Mouse (Mus musculus): ENCODE data around the gene Slc25a48. TPM values are rescaled to one million over a fixed set of nuclear protein-coding genes. Genes with fewer than 3 reads are reported as not detected.

Gene Slc25a48
- polyA plus RNA-seq, 1 experiment from 2014 or later, result 0.05 TPM

DNA sequence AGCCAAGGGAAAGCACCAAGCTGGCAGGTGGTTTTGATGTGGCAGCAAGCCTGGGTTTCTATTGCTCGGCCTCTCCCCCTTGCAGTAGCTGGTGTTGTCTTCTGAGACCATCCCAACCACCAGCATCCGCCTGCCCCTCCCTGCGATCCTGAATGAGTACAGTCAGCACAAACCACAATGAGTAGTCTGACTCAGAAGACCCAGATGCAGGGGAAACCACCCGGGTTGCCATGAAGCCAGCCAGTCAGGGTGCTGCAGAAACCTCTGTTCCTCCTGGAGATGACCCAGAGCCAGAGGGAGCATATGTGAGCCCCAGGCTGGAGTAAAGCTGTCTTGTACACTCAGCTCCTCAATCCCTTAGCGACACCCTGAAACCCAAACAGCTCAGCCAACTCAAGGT is 38.6 kb downstream of the Slc25a48 start:
- Histone ChIP-seq H3K27me3 (replicated peaks; ENCODE audit: control insufficient read depth, insufficient read depth, low read length) (no peaks in the 10 kb centered on the region), H3K4me3 (ENCODE audit: low read depth, low read length) (no peak overlapping the region), H3K36me3 (ENCODE audit: control insufficient read depth, insufficient read depth, low read length) (no peaks in the 10 kb centered on the region), H3K9ac (ENCODE audit: low read length) (no peak overlapping the region), H3K9me3 (ENCODE audit: control insufficient read depth, low read length) (no peaks in the 10 kb centered on the region), H3K4me2 (ENCODE audit: low read length) (no peak overlapping the region), H3K27ac (ENCODE audit: low read depth) (no peak overlapping the region), H3K4me1 (replicated peaks; ENCODE audit: control insufficient read depth, insufficient read depth, low read length) (no peaks in the 10 kb centered on the region)
- WGBS, result 62% methylated on average over 5 of the region's 5 CpGs
- DNase-seq (ENCODE audit: low spot score), result peak; percentile 48
- ATAC-seq (replicated peaks; ENCODE audit: low FRiP score, low TSS enrichment, low read depth), result no peak

DNA sequence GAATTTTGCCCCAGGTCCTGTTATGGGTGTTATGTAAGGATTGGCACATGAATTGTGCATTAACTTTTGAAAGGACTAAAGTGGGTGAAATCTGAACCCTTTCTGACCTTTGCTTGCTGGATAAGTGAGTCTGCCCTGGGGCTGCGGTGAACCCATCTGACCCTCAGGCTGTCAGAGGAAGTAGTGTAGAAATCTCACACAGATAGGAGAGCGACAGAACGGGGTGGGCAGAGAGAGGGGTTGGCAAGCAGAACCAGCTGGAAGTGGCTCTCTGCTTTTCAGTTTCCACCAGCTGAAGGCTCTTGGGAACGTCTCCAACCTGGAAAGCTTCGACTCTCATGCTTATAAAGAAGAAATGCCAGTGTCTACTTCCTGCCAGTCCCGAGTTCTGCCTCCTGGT is 39.1 kb downstream of the Slc25a48 start:
- H3K4me2 ChIP-seq (ENCODE audit: low read length), result no peak overlapping the region
- WGBS, result 34% methylated on average over 6 of the region's 6 CpGs
- DNase-seq (ENCODE audit: low spot score) (peak; percentile 49), ATAC-seq (replicated peaks; ENCODE audit: low FRiP score, low TSS enrichment, low read depth) (no peak)
- no peaks in the 10 kb centered on the region for H3K27me3 ChIP-seq (replicated peaks; ENCODE audit: control insufficient read depth, insufficient read depth, low read length)
- no peak overlapping the region for H3K4me3 ChIP-seq (ENCODE audit: low read depth, low read length)
- no peaks in the 10 kb centered on the region for H3K9me3 ChIP-seq (ENCODE audit: control insufficient read depth, low read length)
- H3K27ac ChIP-seq (ENCODE audit: low read depth), result no peak overlapping the region
- no peak overlapping the region for H3K9ac ChIP-seq (ENCODE audit: low read length)
- H3K4me1 ChIP-seq (replicated peaks; ENCODE audit: control insufficient read depth, insufficient read depth, low read length), result no peaks in the 10 kb centered on the region
- no peaks in the 10 kb centered on the region for H3K36me3 ChIP-seq (ENCODE audit: control insufficient read depth, insufficient read depth, low read length)

DNA sequence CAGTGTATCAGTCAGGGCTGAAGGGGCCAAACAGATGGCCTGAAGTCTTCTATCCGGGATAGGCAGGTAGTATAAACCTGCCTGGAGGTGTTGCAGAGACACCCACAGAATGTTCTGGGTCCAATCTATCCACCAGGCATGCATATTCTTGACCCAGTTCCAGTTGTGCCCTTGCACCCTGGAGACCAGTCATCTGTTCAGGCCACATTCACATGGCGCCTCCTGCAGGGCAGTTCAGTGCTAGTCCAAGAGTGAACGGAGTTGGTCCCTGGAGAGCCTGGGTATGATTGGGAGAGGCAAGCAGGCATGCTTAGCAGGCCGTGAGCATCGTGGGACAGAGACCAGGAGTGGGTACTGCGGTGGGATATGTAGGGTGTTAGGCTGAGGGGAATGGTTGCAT is 39.9 kb downstream of the Slc25a48 start:
- Histone ChIP-seq H3K4me2 (ENCODE audit: low read length) (no peak overlapping the region), H3K4me1 (replicated peaks; ENCODE audit: control insufficient read depth, insufficient read depth, low read length) (no peaks in the 10 kb centered on the region), H3K36me3 (ENCODE audit: control insufficient read depth, insufficient read depth, low read length) (no peaks in the 10 kb centered on the region), H3K27ac (ENCODE audit: low read depth) (no peak overlapping the region), H3K4me3 (ENCODE audit: low read depth, low read length) (no peak overlapping the region), H3K27me3 (replicated peaks; ENCODE audit: control insufficient read depth, insufficient read depth, low read length) (no peaks in the 10 kb centered on the region), H3K9ac (ENCODE audit: low read length) (no peak overlapping the region), H3K9me3 (ENCODE audit: control insufficient read depth, low read length) (no peaks in the 10 kb centered on the region)
- 81% methylated on average over 6 of the region's 6 CpGs for WGBS
- DNase-seq (ENCODE audit: low spot score) (peak; percentile 39), ATAC-seq (replicated peaks; ENCODE audit: low FRiP score, low TSS enrichment, low read depth) (no peak)

DNA sequence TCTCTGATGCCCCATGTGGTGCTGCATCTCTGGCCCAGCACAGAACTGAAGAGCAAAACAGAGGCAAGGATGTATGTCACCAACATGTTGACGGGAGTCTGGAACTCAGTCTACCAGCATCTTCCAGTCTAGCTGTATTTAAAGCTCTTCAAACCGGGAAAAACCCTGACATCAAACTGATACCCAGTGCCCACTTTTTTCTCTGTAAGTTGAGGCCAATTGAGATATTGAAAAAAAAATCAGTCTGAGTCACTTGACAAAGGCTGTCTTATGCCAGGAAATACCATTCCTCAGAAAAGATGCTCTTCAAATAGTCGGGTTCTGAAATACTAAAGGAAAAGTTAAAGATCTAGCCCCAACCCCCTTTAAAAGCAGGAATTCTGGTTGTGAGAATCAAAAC is 44.0 kb downstream of the Slc25a48 start, which contains the start of gene Il9:
Il9 (minus strand) TSS at position 101 of the 400 bp plus-strand sequence.
- 78% methylated on average over 3 of the region's 3 CpGs for WGBS
- Histone ChIP-seq H3K4me3 (ENCODE audit: low read depth, low read length) (no peak within 1 kb of the TSS), H3K9ac (ENCODE audit: low read length) (no peak within 1 kb of the TSS), H3K27me3 (replicated peaks; ENCODE audit: control insufficient read depth, insufficient read depth, low read length) (no peaks in the 10 kb centered on the region), H3K9me3 (ENCODE audit: control insufficient read depth, low read length) (no peaks in the 10 kb centered on the region), H3K4me1 (replicated peaks; ENCODE audit: control insufficient read depth, insufficient read depth, low read length) (no peaks in the 10 kb centered on the region), H3K4me2 (ENCODE audit: low read length) (no peak within 1 kb of the TSS), H3K27ac (ENCODE audit: low read depth) (no peak within 1 kb of the TSS), H3K36me3 (ENCODE audit: control insufficient read depth, insufficient read depth, low read length) (no peaks in the 10 kb centered on the region)
- ATAC-seq (replicated peaks; ENCODE audit: low FRiP score, low TSS enrichment, low read depth) (no peak), DNase-seq (ENCODE audit: low spot score) (no peak)

DNA sequence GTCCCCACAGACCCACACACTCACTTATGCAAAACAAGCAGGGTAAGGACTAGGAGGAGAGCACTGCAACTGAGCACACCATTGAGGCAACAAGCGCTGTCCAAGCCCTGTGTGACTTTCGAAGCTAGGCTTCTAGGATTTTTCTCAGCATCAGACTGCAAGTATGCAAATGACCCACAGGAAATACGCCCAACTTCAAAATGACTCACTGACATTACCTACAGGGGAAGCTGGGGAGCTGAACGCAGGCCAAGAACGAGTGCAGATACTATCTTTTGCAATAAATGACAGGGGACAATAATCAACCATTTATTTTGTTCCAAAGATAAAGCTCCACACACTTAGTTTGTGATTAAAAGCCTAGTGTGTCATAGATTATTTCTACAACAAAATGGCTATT is 49.9 kb downstream of the Slc25a48 start:
- DNase-seq (ENCODE audit: low spot score) (no peak), ATAC-seq (replicated peaks; ENCODE audit: low FRiP score, low TSS enrichment, low read depth) (no peak)
- H3K9me3 ChIP-seq (ENCODE audit: control insufficient read depth, low read length), result no peaks in the 10 kb centered on the region
- no peak overlapping the region for H3K4me2 ChIP-seq (ENCODE audit: low read length)
- no peaks in the 10 kb centered on the region for H3K36me3 ChIP-seq (ENCODE audit: control insufficient read depth, insufficient read depth, low read length)
- H3K4me3 ChIP-seq (ENCODE audit: low read depth, low read length), result no peak overlapping the region
- no peak overlapping the region for H3K27ac ChIP-seq (ENCODE audit: low read depth)
- H3K4me1 ChIP-seq (replicated peaks; ENCODE audit: control insufficient read depth, insufficient read depth, low read length), result no peaks in the 10 kb centered on the region
- H3K27me3 ChIP-seq (replicated peaks; ENCODE audit: control insufficient read depth, insufficient read depth, low read length), result no peaks in the 10 kb centered on the region
- 60% methylated on average over 5 of the region's 5 CpGs for WGBS
- H3K9ac ChIP-seq (ENCODE audit: low read length), result no peak overlapping the region

DNA sequence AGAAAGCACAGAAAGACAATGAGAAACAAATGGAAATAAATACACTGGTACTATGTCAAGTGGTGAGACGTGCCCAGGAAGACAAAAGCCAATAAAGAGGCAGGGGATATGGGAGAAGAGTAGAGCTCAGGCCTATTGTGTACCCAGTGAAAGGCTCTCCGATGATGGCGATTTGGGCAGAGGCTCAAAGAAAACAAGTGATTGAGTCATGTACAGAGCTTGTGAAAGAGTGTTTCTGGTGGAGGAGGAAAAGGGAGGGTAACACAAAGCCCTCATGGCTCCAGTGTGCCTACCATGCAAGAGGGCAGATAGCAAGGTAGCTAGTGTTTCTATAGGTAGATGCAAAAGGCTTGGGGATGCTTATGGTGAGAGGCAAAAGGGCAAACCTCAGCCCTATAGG is 56.3 kb downstream of the Slc25a48 start:
- Histone ChIP-seq H3K4me2 (ENCODE audit: low read length) (no peak overlapping the region), H3K4me3 (ENCODE audit: low read depth, low read length) (no peak overlapping the region), H3K36me3 (ENCODE audit: control insufficient read depth, insufficient read depth, low read length) (no peaks in the 10 kb centered on the region), H3K27me3 (replicated peaks; ENCODE audit: control insufficient read depth, insufficient read depth, low read length) (no peaks in the 10 kb centered on the region), H3K9ac (ENCODE audit: low read length) (no peak overlapping the region), H3K4me1 (replicated peaks; ENCODE audit: control insufficient read depth, insufficient read depth, low read length) (no peaks in the 10 kb centered on the region), H3K27ac (ENCODE audit: low read depth) (no peak overlapping the region), H3K9me3 (ENCODE audit: control insufficient read depth, low read length) (no peaks in the 10 kb centered on the region)
- ATAC-seq (replicated peaks; ENCODE audit: low FRiP score, low TSS enrichment, low read depth) (no peak), DNase-seq (ENCODE audit: low spot score) (no peak)
- WGBS, result 70% methylated on average over 3 of the region's 3 CpGs

DNA sequence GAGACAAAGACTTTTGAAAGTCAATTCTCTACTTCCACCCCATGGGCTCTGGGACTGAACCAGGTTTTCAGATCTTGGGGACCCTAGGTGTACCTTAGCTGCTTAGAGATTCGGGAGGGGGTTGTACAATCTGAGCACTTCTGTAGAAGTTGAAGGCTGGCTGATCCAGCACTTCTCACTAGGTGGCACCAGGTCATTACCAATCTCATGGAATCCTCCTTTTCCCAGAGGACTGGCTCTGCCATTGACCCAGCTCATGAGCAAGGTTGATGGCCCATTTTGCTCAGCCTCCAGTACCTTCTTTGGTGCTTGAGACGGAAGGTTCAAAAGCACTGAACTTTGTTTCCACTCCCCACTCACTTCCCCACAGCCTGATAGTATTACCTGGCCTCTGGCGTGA is 62.0 kb downstream of the Slc25a48 start:
- Histone ChIP-seq H3K36me3 (ENCODE audit: control insufficient read depth, insufficient read depth, low read length) (no peaks in the 10 kb centered on the region), H3K4me2 (ENCODE audit: low read length) (no peak overlapping the region)
- WGBS, result 71% methylated on average over 3 of the region's 3 CpGs

DNA sequence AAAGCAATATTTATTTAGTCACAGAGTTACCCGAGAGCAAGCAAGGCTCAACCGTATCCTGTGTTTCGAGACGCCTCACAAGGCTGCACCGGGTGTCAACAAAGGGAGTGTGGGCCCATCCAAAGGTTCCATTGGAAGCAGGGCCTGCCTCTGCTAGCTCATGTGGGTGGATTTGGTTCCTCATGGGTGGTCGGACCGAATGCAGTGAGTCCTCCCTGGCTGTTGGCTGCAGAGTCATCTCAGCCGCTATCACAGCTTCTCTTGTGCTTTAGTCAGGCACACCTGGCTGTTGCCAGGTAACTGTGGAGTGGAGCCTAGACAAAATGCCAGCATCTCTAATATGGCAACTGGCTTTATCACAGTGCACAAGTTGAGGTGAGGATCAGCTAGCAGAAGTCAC is 62.5 kb downstream of the Slc25a48 start:
- no peak overlapping the region for H3K4me2 ChIP-seq (ENCODE audit: low read length)
- no peaks in the 10 kb centered on the region for H3K9me3 ChIP-seq (ENCODE audit: control insufficient read depth, low read length)
- H3K4me1 ChIP-seq (replicated peaks; ENCODE audit: control insufficient read depth, insufficient read depth, low read length), result no peaks in the 10 kb centered on the region
- DNase-seq (ENCODE audit: low spot score) (no peak), ATAC-seq (replicated peaks; ENCODE audit: low FRiP score, low TSS enrichment, low read depth) (no peak)
- no peaks in the 10 kb centered on the region for H3K27me3 ChIP-seq (replicated peaks; ENCODE audit: control insufficient read depth, insufficient read depth, low read length)
- H3K9ac ChIP-seq (ENCODE audit: low read length), result no peak overlapping the region
- no peak overlapping the region for H3K27ac ChIP-seq (ENCODE audit: low read depth)
- no peak overlapping the region for H3K4me3 ChIP-seq (ENCODE audit: low read depth, low read length)
- H3K36me3 ChIP-seq (ENCODE audit: control insufficient read depth, insufficient read depth, low read length), result no peaks in the 10 kb centered on the region
- WGBS, result 83% methylated on average over 8 of the region's 8 CpGs

More for the DNA sequence above, 62.0 kb downstream of the Slc25a48 start:
- ATAC-seq (replicated peaks; ENCODE audit: low FRiP score, low TSS enrichment, low read depth), result no peak
- no peaks in the 10 kb centered on the region for H3K9me3 ChIP-seq (ENCODE audit: control insufficient read depth, low read length)
- no peaks in the 10 kb centered on the region for H3K4me1 ChIP-seq (replicated peaks; ENCODE audit: control insufficient read depth, insufficient read depth, low read length)
- H3K27me3 ChIP-seq (replicated peaks; ENCODE audit: control insufficient read depth, insufficient read depth, low read length), result no peaks in the 10 kb centered on the region
- no peak overlapping the region for H3K4me3 ChIP-seq (ENCODE audit: low read depth, low read length)
- no peak for DNase-seq (ENCODE audit: low spot score)
- H3K9ac ChIP-seq (ENCODE audit: low read length), result no peak overlapping the region
- no peak overlapping the region for H3K27ac ChIP-seq (ENCODE audit: low read depth)

DNA sequence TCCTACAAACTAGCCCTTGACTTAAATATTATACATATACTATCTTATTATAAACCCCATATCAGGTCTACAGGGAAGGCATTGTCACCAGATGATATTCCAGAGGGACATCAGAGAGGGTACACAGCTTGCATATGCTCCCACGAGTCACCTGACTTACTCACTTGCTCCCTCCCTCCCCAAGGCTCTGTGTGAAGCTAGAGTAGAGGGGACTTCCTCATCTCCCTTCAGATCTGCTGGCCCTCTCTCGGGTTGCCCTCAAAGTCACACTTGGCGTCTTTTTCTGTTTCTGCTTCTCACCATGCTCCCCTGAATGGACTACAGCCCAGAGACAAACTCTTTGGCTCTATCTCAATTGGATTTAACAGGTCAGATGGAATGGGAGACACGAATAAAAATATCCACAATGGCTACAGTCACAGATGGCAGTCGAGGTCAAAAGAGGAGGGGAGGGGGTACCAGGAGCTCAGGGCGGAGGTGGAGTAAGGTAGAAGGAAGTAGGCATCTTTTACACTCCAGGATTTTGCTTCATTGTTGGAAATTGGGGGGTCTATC is 63.8 kb downstream of the Slc25a48 start:
- no peak for DNase-seq (ENCODE audit: low spot score)

More for the DNA sequence above, 63.8 kb downstream of the Slc25a48 start:
- Histone ChIP-seq H3K9ac (ENCODE audit: low read length) (no peak overlapping the region), H3K4me1 (replicated peaks; ENCODE audit: control insufficient read depth, insufficient read depth, low read length) (no peaks in the 10 kb centered on the region), H3K27me3 (replicated peaks; ENCODE audit: control insufficient read depth, insufficient read depth, low read length) (no peaks in the 10 kb centered on the region), H3K36me3 (ENCODE audit: control insufficient read depth, insufficient read depth, low read length) (no peaks in the 10 kb centered on the region), H3K4me2 (ENCODE audit: low read length) (no peak overlapping the region), H3K4me3 (ENCODE audit: low read depth, low read length) (no peak overlapping the region), H3K27ac (ENCODE audit: low read depth) (no peak overlapping the region), H3K9me3 (ENCODE audit: control insufficient read depth, low read length) (no peaks in the 10 kb centered on the region)
- no peak for ATAC-seq (replicated peaks; ENCODE audit: low FRiP score, low TSS enrichment, low read depth)
- WGBS, result 76% methylated on average over 6 of the region's 6 CpGs
